Mouse (Mus musculus) forebrain, embryonic 11.5 days (tissue): ENCODE measurements around the gene Pptc7. TPM values are rescaled to one million over a fixed set of nuclear protein-coding genes. Genes with fewer than 3 reads are reported as not detected.

Experiments
- ATAC-seq: fragments of 200-750 bp; cut with Nextera tagmentation; replicated peaks from 2 replicates; pipeline ENCODE4 v1.8.0; 2017; ENCODE audit warnings: moderate TSS enrichment; ENCODE audit not compliant: low FRiP score
- DNase-seq: peaks from one replicate; pipeline ENCODE4 v3.0.0-alpha.2; 2017; ENCODE audit warnings: low spot score
- H3K27ac ChIP-seq: fragments of 300-500 bp; sonication (generic); 2 replicates; pipeline ENCODE4 v1.5.1; 2014; ENCODE audit warnings: low read depth, low read length
- H3K27me3 ChIP-seq: fragments of 300-500 bp; sonication (generic); 2 replicates; pipeline ENCODE4 v1.6.1; 2014; ENCODE audit warnings: mild to moderate bottlenecking, low read length, mixed read lengths; ENCODE audit not compliant: control insufficient read depth, insufficient read depth
- H3K36me3 ChIP-seq: fragments of 300-500 bp; sonication (generic); 2 replicates; pipeline ENCODE4 v1.6.1; 2014; ENCODE audit warnings: mild to moderate bottlenecking, low read length, moderate library complexity, mixed read lengths; ENCODE audit not compliant: control insufficient read depth, insufficient read depth
- H3K4me1 ChIP-seq: fragments of 300-500 bp; sonication (generic); replicated peaks from 2 replicates; pipeline ENCODE4 v1.6.1; 2014; ENCODE audit warnings: low read length, mixed read lengths; ENCODE audit not compliant: control insufficient read depth, insufficient read depth
- H3K4me2 ChIP-seq: fragments of 300-500 bp; sonication (generic); 2 replicates; pipeline ENCODE4 v1.6.1; 2014; ENCODE audit warnings: low read depth, mild to moderate bottlenecking, low read length, moderate library complexity, mixed read lengths; ENCODE audit not compliant: severe bottlenecking
- H3K4me3 ChIP-seq: fragments of 300-500 bp; sonication (generic); 2 replicates; pipeline ENCODE4 v1.5.1; 2014; ENCODE audit warnings: low read depth, low read length
- H3K9ac ChIP-seq: fragments of 300-500 bp; sonication (generic); 2 replicates; pipeline ENCODE4 v1.6.1; 2014; ENCODE audit warnings: low read length
- H3K9me3 ChIP-seq: fragments of 300-500 bp; sonication (generic); 2 replicates; pipeline ENCODE4 v1.6.1; 2016; ENCODE audit warnings: low read length, mixed read lengths; ENCODE audit not compliant: control insufficient read depth
- WGBS: fragments of 180-500 bp; shearing (Covaris S2); extraction: QIAGEN DNeasy Blood & Tissue Kit; methylation state at CpG from one replicate; pipeline ENCODE4 v1.1.7; 2014; 5-methylcytosine and 5-hydroxymethylcytosine counted together
- polyA plus RNA-seq: library from polyadenylated mRNA; unstranded; fragments of >200 nt; fragmentation: Nextera tagmentation; extraction: Ambion mirVana; gene quantifications from 2 replicates; pipeline ENCODE4 v1.2.1, GENCODE M21; 2014

The Pptc7 gene
- polyA plus RNA-seq, 1 experiment from 2014 or later, result 9.1 TPM

- H3K4me1 ChIP-seq, result peaks cover 4% of the 10 kb centered on the region; the same call in 1 of the 2 replicates
- H3K27ac ChIP-seq, result peak within 1 kb of the TSS; percentile 53; the same call in 1 of the 2 replicates
- no peaks in the 10 kb centered on the region for H3K9me3 ChIP-seq
- no peaks in the 10 kb centered on the region for H3K36me3 ChIP-seq
- peak within 1 kb of the TSS; percentile 80 for H3K4me3 ChIP-seq
- peak within 1 kb of the TSS; percentile 81 for H3K4me2 ChIP-seq
- DNase-seq, result peak; percentile 97
- H3K27me3 ChIP-seq, result no peaks in the 10 kb centered on the region
- ATAC-seq, result peak; percentile 97
- WGBS, result 2% methylated on average over 49 of the region's 49 CpGs
- peak within 1 kb of the TSS; percentile 84 for H3K9ac ChIP-seq
These were observed 19.9 kb upstream of the Pptc7 start, which contains the start of gene Tctn1 for GRCm38 (mm10) chr5:122263933-122264905. TSS of gene Tctn1 (minus strand) at chr5:122264460.

- no peak for ATAC-seq
- peaks cover 4% of the 10 kb centered on the region; the same call in 1 of the 2 replicates for H3K4me1 ChIP-seq
- no peaks in the 10 kb centered on the region for H3K36me3 ChIP-seq
- no peak overlapping the region for H3K4me3 ChIP-seq
- no peak for DNase-seq
- H3K27ac ChIP-seq, result no peak overlapping the region
- H3K27me3 ChIP-seq, result no peaks in the 10 kb centered on the region
- no peak overlapping the region for H3K4me2 ChIP-seq
- no peak overlapping the region for H3K9ac ChIP-seq
- no peaks in the 10 kb centered on the region for H3K9me3 ChIP-seq
- 74% methylated on average over 3 of the region's 3 CpGs for WGBS
These were observed 19.0 kb upstream of the Pptc7 start for GRCm38 (mm10) chr5:122265187-122265586.

GRCm38 (mm10) chr5:122265942-122266341 is 18.2 kb upstream of the Pptc7 start:
- H3K27me3 ChIP-seq, result no peaks in the 10 kb centered on the region
- H3K4me1 ChIP-seq, result peaks cover 4% of the 10 kb centered on the region; the same call in 1 of the 2 replicates
- no peaks in the 10 kb centered on the region for H3K9me3 ChIP-seq
- H3K4me2 ChIP-seq, result no peak overlapping the region
- DNase-seq (no peak), ATAC-seq (no peak)
- H3K27ac ChIP-seq, result no peak overlapping the region
- 92% methylated on average over 2 of the region's 2 CpGs for WGBS
- H3K36me3 ChIP-seq, result no peaks in the 10 kb centered on the region
- H3K4me3 ChIP-seq, result no peak overlapping the region
- H3K9ac ChIP-seq, result no peak overlapping the region

DNA sequence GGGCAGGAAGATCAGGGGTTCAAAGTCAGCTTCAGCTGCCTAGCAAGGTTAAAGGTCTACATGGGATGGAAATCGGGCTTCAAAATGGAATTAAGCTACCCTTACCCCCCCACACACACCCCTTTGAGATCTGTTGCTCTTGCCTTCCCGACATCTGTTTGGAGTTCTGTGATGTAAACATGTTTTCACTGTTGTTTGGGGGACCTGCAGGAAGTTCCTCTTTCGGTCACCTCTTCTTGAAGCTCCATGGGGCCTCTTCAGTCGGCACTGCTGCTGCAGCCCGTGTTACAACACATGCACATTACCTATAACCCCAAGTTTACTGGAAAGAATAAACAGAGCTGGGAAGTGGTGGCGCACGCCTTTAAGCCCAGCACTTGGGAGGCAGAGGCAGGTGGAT is 17.0 kb upstream of the Pptc7 start:
- DNase-seq, result no peak
- Histone ChIP-seq H3K9me3 (no peaks in the 10 kb centered on the region), H3K27me3 (no peaks in the 10 kb centered on the region), H3K36me3 (no peaks in the 10 kb centered on the region), H3K4me3 (no peak overlapping the region), H3K9ac (no peak overlapping the region), H3K27ac (no peak overlapping the region), H3K4me1 (peaks cover 4% of the 10 kb centered on the region; the same call in 1 of the 2 replicates), H3K4me2 (no peak overlapping the region)
- 81% methylated on average over 7 of the region's 7 CpGs for WGBS
- ATAC-seq, result no peak

DNA sequence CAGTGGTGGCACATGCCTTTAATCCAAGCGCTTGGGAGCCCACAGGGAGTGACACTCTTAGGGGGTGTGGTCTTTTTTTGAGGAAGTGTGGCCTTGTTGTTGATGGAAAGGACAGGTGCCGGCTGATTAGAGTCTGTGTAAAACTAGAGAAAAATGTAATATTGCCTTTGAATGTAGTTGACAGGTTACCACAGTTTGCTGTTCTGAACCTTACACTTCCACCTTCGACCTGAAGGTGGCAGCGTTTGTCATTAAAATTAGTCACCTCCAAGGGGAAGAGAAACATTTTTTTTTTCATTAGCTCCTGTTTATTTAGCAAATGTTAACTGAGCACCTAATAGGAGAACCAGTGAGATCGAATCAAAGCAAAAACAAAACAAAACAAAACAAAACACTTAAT is 16.3 kb upstream of the Pptc7 start:
- ATAC-seq (no peak), DNase-seq (peak; percentile 68)
- Histone ChIP-seq H3K27ac (no peak overlapping the region), H3K36me3 (no peaks in the 10 kb centered on the region), H3K4me1 (peaks cover 4% of the 10 kb centered on the region; the same call in 1 of the 2 replicates), H3K4me3 (no peak overlapping the region), H3K9me3 (no peaks in the 10 kb centered on the region), H3K27me3 (no peaks in the 10 kb centered on the region), H3K4me2 (no peak overlapping the region), H3K9ac (no peak overlapping the region)
- 30% methylated on average over 5 of the region's 5 CpGs for WGBS

GRCm38 (mm10) chr5:122268858-122269604 is 15.1 kb upstream of the Pptc7 start:
- Histone ChIP-seq H3K27ac (no peak overlapping the region), H3K4me2 (no peak overlapping the region), H3K9me3 (no peaks in the 10 kb centered on the region), H3K36me3 (no peaks in the 10 kb centered on the region), H3K4me1 (no peaks in the 10 kb centered on the region), H3K9ac (no peak overlapping the region), H3K27me3 (no peaks in the 10 kb centered on the region), H3K4me3 (no peak overlapping the region)
- ATAC-seq (no peak), DNase-seq (no peak)
- WGBS, result 81% methylated on average over 12 of the region's 12 CpGs

GRCm38 (mm10) chr5:122272821-122273220 is 11.3 kb upstream of the Pptc7 start:
- H3K36me3 ChIP-seq, result no peaks in the 10 kb centered on the region
- H3K4me1 ChIP-seq, result no peaks in the 10 kb centered on the region
- ATAC-seq (no peak), DNase-seq (no peak)
- no peak overlapping the region for H3K27ac ChIP-seq
- 90% methylated on average over 5 of the region's 5 CpGs for WGBS
- no peaks in the 10 kb centered on the region for H3K9me3 ChIP-seq
- no peak overlapping the region for H3K4me2 ChIP-seq
- no peak overlapping the region for H3K9ac ChIP-seq
- no peaks in the 10 kb centered on the region for H3K27me3 ChIP-seq
- no peak overlapping the region for H3K4me3 ChIP-seq

DNA sequence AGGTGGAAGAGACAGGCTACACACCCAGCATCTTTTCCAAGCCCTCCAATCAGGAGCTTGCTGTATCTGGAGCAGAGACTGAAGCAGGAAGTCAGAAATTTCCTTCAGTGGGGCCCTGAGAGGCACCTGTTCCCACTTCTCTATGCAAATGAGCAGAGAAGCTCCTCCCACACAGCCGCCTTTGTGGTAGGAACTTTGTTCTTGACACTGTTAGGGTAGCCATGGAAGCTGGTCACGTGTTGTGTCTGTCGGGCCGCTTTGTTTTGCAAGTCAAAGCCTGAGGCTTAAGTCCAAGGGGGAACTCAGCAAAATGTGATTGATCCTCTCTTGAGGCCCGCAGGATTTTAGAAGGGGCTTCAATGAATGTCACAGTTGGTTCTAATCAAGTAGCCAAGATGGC is 9.4 kb upstream of the Pptc7 start:
- no peak overlapping the region for H3K27ac ChIP-seq
- H3K9me3 ChIP-seq, result no peaks in the 10 kb centered on the region
- no peaks in the 10 kb centered on the region for H3K4me1 ChIP-seq
- DNase-seq, result peak; percentile 59
- H3K9ac ChIP-seq, result no peak overlapping the region
- no peaks in the 10 kb centered on the region for H3K27me3 ChIP-seq
- no peak for ATAC-seq
- no peaks in the 10 kb centered on the region for H3K36me3 ChIP-seq
- WGBS, result 30% methylated on average over 5 of the region's 5 CpGs
- no peak overlapping the region for H3K4me3 ChIP-seq
- H3K4me2 ChIP-seq, result no peak overlapping the region
